Mouse (Mus musculus) limb, embryonic 14.5 days (tissue): Measurements from ENCODE around the gene Clock. TPM values are rescaled to one million over a fixed set of nuclear protein-coding genes. Genes with fewer than 3 reads are reported as not detected.

Source experiments
- ATAC-seq: fragments of 200-750 bp; cut with Nextera tagmentation; 2 replicates; pipeline ENCODE4 v1.8.0; 2017; ENCODE audit warnings: low read depth, moderate number of reproducible peaks, moderate TSS enrichment; ENCODE audit not compliant: low FRiP score
- DNase-seq: peaks from one replicate; pipeline ENCODE4 v3.0.0-alpha.2; 2015; ENCODE audit warnings: low spot score
- H3K27ac ChIP-seq: fragments of 300-500 bp; sonication (generic); replicated peaks from 2 replicates; pipeline ENCODE4 v1.5.1; 2014; ENCODE audit warnings: low read depth, mild to moderate bottlenecking, low read length, moderate library complexity, mixed read lengths
- H3K27me3 ChIP-seq: fragments of 300-500 bp; sonication (generic); 2 replicates; pipeline ENCODE4 v1.6.1; 2014; ENCODE audit warnings: low read length, mixed read lengths; ENCODE audit not compliant: control insufficient read depth, insufficient read depth
- H3K36me3 ChIP-seq: fragments of 300-500 bp; sonication (generic); 2 replicates; pipeline ENCODE4 v1.6.1; 2014; ENCODE audit warnings: mild to moderate bottlenecking, low read length, moderate library complexity, mixed read lengths; ENCODE audit not compliant: control insufficient read depth, insufficient read depth
- H3K4me1 ChIP-seq: fragments of 300-500 bp; sonication (generic); 2 replicates; pipeline ENCODE4 v1.6.1; 2014; ENCODE audit warnings: antibody characterized with exemption, low read length, mixed read lengths; ENCODE audit not compliant: control insufficient read depth, insufficient read depth
- H3K4me2 ChIP-seq: fragments of 300-500 bp; sonication (generic); replicated peaks from 2 replicates; pipeline ENCODE4 v1.6.1; 2014; ENCODE audit warnings: low read depth, mild to moderate bottlenecking, low read length, moderate library complexity; ENCODE audit not compliant: severe bottlenecking
- H3K4me3 ChIP-seq: fragments of 300-500 bp; sonication (generic); replicated peaks from 2 replicates; pipeline ENCODE4 v1.5.1; 2014; ENCODE audit warnings: low read length
- H3K9ac ChIP-seq: fragments of 300-500 bp; sonication (generic); 2 replicates; pipeline ENCODE4 v1.6.1; 2014; ENCODE audit warnings: mild to moderate bottlenecking, low read depth, low read length, moderate library complexity; ENCODE audit not compliant: severe bottlenecking
- H3K9me3 ChIP-seq: fragments of 300-500 bp; sonication (generic); 2 replicates; pipeline ENCODE4 v1.6.1; 2016; ENCODE audit warnings: low read length; ENCODE audit not compliant: control insufficient read depth
- POLR2A ChIP-seq: fragments of 200-500 bp; IDR thresholded peaks from 2 replicates; pipeline ENCODE4 v1.8.0; 2012; ENCODE audit warnings: inconsistent platforms, mild to moderate bottlenecking, moderate library complexity, borderline replicate concordance; ENCODE audit not compliant: insufficient read depth, insufficient read length; ENCODE audit errors: extremely low read depth
- WGBS: fragments of 180-500 bp; shearing (Covaris S2); extraction: QIAGEN DNeasy Blood & Tissue Kit; methylation state at CpG from one replicate; pipeline ENCODE4 v1.1.7; 2014; 5-methylcytosine and 5-hydroxymethylcytosine counted together
- polyA plus RNA-seq, 2 experiments: library from polyadenylated mRNA; depleted of rRNA in 1 of 2; stranded (reverse) in 1 of 2; unstranded in 1 of 2; fragments of >200 nt; fragmentation: Nextera tagmentation in 1 of 2; extraction: Ambion mirVana in 1 of 2; gene quantifications; 2 replicates each; pipeline versions ENCODE4 v1.2.1 to v1.2.3; 2012 to 2014

Clock gene
- polyA plus RNA-seq, 2 experiments, result 11.7 to 15.9 TPM

DNA sequence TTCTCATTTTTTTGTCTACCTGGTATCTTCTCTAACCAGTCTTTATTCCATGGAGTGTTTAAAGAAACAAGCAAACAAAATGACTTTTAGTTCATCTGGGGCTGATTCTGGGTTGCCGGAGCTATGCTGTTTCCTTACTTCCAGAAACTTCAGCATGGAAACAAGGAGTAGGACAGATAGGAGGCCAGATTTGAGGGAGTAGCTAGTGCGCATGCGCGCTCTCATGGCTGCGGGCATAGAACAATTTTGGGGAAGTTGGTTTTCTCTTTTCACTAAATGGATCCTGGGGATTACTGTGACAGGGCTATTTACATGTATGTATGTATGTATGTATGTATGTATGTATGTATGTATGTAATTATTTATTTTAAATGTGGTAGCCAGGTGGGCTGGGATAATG, 125.4 kb downstream of the Clock start:
- no peaks in the 10 kb centered on the region for H3K36me3 ChIP-seq
- no peak for TF ChIP-seq POLR2A
- no peak for ATAC-seq
- no peak overlapping the region for H3K4me3 ChIP-seq
- no peak for DNase-seq
- H3K27me3 ChIP-seq, result no peaks in the 10 kb centered on the region
- no peaks in the 10 kb centered on the region for H3K9me3 ChIP-seq
- H3K9ac ChIP-seq, result no peak overlapping the region
- H3K27ac ChIP-seq, result no peak overlapping the region
- H3K4me1 ChIP-seq, result peaks cover 7% of the 10 kb centered on the region
- no peak overlapping the region for H3K4me2 ChIP-seq
- 94% methylated on average over 5 of the region's 5 CpGs for WGBS

DNA sequence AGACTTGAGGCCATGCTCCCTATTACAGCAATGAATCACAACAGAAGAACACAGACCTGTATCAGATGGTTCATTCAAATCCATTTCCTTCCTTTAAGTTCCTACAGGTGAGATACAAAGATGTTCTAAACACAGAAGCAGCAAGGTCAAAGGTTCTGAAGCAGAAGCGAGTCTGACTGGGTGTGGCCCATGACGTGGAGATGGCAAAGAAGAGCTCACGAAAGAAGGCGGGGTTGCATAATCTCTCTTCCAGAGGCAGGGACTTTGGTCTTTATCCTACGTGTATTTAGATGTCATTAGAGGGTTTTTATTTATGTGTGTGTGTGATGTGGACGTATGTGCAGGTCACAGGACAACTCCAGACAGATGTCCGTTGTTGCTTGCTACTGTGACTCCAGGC, 126.9 kb downstream of the Clock start:
- ATAC-seq (no peak), DNase-seq (no peak)
- no peak overlapping the region for H3K9ac ChIP-seq
- no peak overlapping the region for H3K4me3 ChIP-seq
- WGBS, result 79% methylated on average over 7 of the region's 7 CpGs
- peaks cover 7% of the 10 kb centered on the region for H3K4me1 ChIP-seq
- no peaks in the 10 kb centered on the region for H3K27me3 ChIP-seq
- H3K4me2 ChIP-seq, result no peak overlapping the region
- H3K27ac ChIP-seq, result no peak overlapping the region
- no peaks in the 10 kb centered on the region for H3K9me3 ChIP-seq
- no peak for TF ChIP-seq POLR2A
- H3K36me3 ChIP-seq, result no peaks in the 10 kb centered on the region

DNA sequence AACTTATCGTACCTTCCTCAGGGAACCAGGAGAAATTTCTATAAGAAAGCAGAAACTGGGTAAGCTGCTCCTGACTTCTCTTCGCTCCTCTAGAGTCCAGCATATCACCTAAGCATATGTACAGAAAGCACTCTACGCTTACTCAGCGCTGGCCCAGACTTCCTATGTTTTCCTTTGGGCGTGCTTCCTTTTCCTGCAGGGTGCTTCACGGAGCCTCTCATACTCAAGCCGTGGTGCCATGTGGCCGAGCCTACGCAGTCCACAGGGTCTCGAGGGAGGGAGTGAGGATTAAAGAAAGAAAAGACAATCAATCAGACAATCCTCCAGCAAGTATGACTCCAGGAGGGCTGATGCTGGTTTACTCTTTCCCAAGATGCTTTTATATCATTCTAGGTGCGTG, 127.8 kb downstream of the Clock start:
- Histone ChIP-seq H3K27me3 (no peaks in the 10 kb centered on the region), H3K9me3 (no peaks in the 10 kb centered on the region), H3K9ac (no peak overlapping the region), H3K27ac (no peak overlapping the region; the same call in 1 of the 2 replicates), H3K4me2 (no peak overlapping the region), H3K4me3 (no peak overlapping the region), H3K36me3 (no peaks in the 10 kb centered on the region), H3K4me1 (peaks cover 7% of the 10 kb centered on the region)
- 64% methylated on average over 11 of the region's 11 CpGs for WGBS
- no peak for TF ChIP-seq POLR2A
- ATAC-seq (no peak), DNase-seq (no peak)

DNA sequence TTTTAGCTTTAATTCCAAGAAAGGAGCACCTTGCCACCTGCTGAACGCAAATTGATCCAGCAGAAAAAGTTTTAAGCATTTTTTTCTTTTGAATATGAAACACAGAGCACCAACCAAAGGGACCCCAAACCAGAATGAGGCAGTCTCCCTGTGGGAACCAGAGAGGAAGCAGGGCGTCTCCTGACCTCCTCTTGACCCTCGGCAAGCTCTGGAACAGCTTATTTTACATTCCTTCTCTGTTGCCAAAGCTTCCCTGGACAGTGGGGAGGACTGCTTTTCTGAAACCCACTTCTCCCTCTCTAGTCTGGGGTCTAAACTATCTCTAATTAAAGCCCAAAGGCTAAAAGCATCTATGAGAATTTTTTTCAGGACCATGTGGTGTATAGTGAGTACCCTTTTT, 128.2 kb downstream of the Clock start:
- no peaks in the 10 kb centered on the region for H3K9me3 ChIP-seq
- H3K4me2 ChIP-seq, result no peak overlapping the region
- no peak for TF ChIP-seq POLR2A
- H3K27me3 ChIP-seq, result no peaks in the 10 kb centered on the region
- no peak overlapping the region for H3K27ac ChIP-seq
- DNase-seq, result no peak
- WGBS, result 38% methylated on average over 3 of the region's 3 CpGs
- H3K9ac ChIP-seq, result no peak overlapping the region
- peaks cover 7% of the 10 kb centered on the region for H3K4me1 ChIP-seq
- no peak for ATAC-seq
- H3K4me3 ChIP-seq, result no peak overlapping the region
- H3K36me3 ChIP-seq, result no peaks in the 10 kb centered on the region

DNA sequence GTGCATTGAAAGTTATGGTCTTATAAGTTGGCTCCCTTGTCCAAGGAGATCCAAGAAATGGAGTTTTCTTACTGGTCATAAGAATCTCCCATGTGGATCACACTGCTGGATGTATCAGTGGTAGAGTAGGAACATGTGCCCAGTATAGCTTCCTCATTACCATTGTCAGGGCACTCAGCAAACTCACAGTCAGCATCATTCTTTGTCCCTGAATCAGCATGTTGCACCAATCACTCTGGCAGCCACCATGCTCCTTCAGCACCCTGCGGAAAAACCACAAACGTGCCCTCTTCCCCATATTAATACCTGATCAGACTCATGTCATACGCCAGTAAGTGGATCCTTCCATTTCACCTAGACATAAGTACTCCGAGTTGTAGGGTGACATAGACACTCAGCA, 129.5 kb downstream of the Clock start:
- ATAC-seq, result no peak
- H3K36me3 ChIP-seq, result no peaks in the 10 kb centered on the region
- H3K4me3 ChIP-seq, result no peak overlapping the region
- no peak overlapping the region for H3K4me2 ChIP-seq
- no peak for TF ChIP-seq POLR2A
- 79% methylated on average over 4 of the region's 4 CpGs for WGBS
- H3K27ac ChIP-seq, result no peak overlapping the region
- H3K4me1 ChIP-seq, result peaks cover 7% of the 10 kb centered on the region
- H3K9ac ChIP-seq, result no peak overlapping the region
- H3K27me3 ChIP-seq, result no peaks in the 10 kb centered on the region
- H3K9me3 ChIP-seq, result no peaks in the 10 kb centered on the region
- DNase-seq, result no peak

DNA sequence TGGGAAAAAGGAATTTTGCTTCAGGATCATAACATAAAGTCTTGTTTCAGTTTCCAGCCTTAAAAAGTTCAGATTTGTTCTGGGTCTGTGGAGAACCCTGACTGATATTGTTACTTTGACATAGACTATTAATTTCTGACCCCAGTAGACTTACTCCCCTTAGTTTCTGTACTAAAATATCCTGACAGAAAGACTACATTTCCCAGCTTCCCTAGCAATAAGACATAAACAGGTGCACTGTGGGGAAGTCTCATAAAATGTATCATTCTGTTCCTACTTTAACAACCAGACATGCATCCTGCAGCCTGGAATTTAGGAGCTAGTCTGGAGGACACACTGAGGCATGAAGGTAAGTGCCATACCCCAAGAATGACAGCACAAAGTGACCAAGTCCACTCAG, 133.6 kb downstream of the Clock start:
- Histone ChIP-seq H3K4me2 (no peak overlapping the region), H3K27me3 (no peaks in the 10 kb centered on the region), H3K4me3 (no peak overlapping the region), H3K36me3 (no peaks in the 10 kb centered on the region), H3K9me3 (no peaks in the 10 kb centered on the region), H3K9ac (no peak overlapping the region), H3K27ac (no peak overlapping the region), H3K4me1 (no peaks in the 10 kb centered on the region)
- ATAC-seq (no peak), DNase-seq (no peak)
- no peak for TF ChIP-seq POLR2A
